Mouse (Mus musculus) intestine, embryonic 14.5 days (tissue): ENCODE data around the gene Nup93. TPM values are rescaled to one million over a fixed set of nuclear protein-coding genes. Genes with fewer than 3 reads are reported as not detected.

Source experiments
- ATAC-seq: fragments of 200-750 bp; cut with Nextera tagmentation; replicated peaks from 2 replicates; pipeline ENCODE4 v1.8.0; 2017; ENCODE audit warnings: low read depth, moderate number of reproducible peaks, moderate TSS enrichment, moderate library complexity; ENCODE audit not compliant: low FRiP score, low TSS enrichment
- DNase-seq: peaks from one replicate; pipeline ENCODE4 v3.0.0-alpha.2; 2018; ENCODE audit warnings: low spot score
- H3K27ac ChIP-seq: fragments of 300-500 bp; sonication (generic); 2 replicates; pipeline ENCODE4 v1.5.1; 2014; ENCODE audit warnings: low read depth, mild to moderate bottlenecking, control low read depth
- H3K27me3 ChIP-seq: fragments of 300-500 bp; sonication (generic); replicated peaks from 2 replicates; pipeline ENCODE4 v1.6.1; 2014; ENCODE audit warnings: low read length, control low read depth; ENCODE audit not compliant: control insufficient read depth, insufficient read depth
- H3K36me3 ChIP-seq: fragments of 300-500 bp; sonication (generic); 2 replicates; pipeline ENCODE4 v1.6.1; 2014; ENCODE audit warnings: low read length, control low read depth; ENCODE audit not compliant: control insufficient read depth, insufficient read depth
- H3K4me1 ChIP-seq: fragments of 300-500 bp; sonication (generic); replicated peaks from 2 replicates; pipeline ENCODE4 v1.6.1; 2014; ENCODE audit warnings: low read length, control low read depth, mixed read lengths; ENCODE audit not compliant: control insufficient read depth, insufficient read depth
- H3K4me2 ChIP-seq: fragments of 300-500 bp; sonication (generic); 2 replicates; pipeline ENCODE4 v1.6.1; 2014; ENCODE audit warnings: low read length
- H3K4me3 ChIP-seq: fragments of 300-500 bp; sonication (generic); 2 replicates; pipeline ENCODE4 v1.5.1; 2014; ENCODE audit warnings: low read depth, low read length, control low read depth, mixed read lengths
- H3K9ac ChIP-seq: fragments of 300-500 bp; sonication (generic); 2 replicates; pipeline ENCODE4 v1.6.1; 2014; ENCODE audit warnings: mild to moderate bottlenecking, low read length
- H3K9me3 ChIP-seq: fragments of 300-500 bp; sonication (generic); 2 replicates; pipeline ENCODE4 v1.6.1; 2016; ENCODE audit warnings: low read length, control low read depth; ENCODE audit not compliant: control insufficient read depth
- WGBS: fragments of 180-500 bp; shearing (Covaris S2); extraction: QIAGEN DNeasy Blood & Tissue Kit; methylation state at CpG from one replicate; pipeline ENCODE4 v1.1.7; 2014; 5-methylcytosine and 5-hydroxymethylcytosine counted together
- polyA plus RNA-seq: library from polyadenylated mRNA; unstranded; fragments of >200 nt; fragmentation: Nextera tagmentation; extraction: Ambion mirVana; gene quantifications from 2 replicates; pipeline ENCODE4 v1.2.1, GENCODE M21; 2014

Gene Nup93
- polyA plus RNA-seq, 1 experiment from 2014 or later: 90.0 TPM

DNA sequence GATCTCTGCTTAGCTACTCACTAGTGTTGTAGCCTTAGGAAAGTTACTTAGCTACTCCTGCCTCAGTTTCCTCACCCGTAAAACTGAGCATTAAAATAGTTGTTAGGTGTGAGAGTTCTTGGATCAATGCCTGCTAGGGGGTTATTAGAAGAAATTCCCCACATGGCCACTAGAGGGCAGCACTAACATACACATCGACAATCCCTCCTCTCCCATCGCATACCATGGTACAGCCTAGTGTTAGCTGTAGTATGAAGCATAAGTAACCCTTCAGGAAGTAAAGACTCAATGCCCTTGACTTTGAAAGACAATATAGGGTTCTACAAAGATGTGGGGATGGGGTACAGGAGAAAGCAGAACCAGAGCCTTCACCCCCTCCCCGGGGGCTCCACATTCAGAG is 116.4 kb downstream of the Nup93 start:
- no peak overlapping the region for H3K4me3 ChIP-seq
- H3K4me2 ChIP-seq: no peak overlapping the region
- 30% methylated on average over 4 of the region's 4 CpGs for WGBS
- DNase-seq (peak; percentile 82), ATAC-seq (peak; percentile 53; the same call in 1 of the 2 replicates)
- no peaks in the 10 kb centered on the region for H3K9me3 ChIP-seq
- no peak overlapping the region for H3K27ac ChIP-seq
- H3K4me1 ChIP-seq: no peaks in the 10 kb centered on the region
- H3K36me3 ChIP-seq: no peaks in the 10 kb centered on the region
- H3K27me3 ChIP-seq: no peaks in the 10 kb centered on the region
- H3K9ac ChIP-seq: no peak overlapping the region

DNA sequence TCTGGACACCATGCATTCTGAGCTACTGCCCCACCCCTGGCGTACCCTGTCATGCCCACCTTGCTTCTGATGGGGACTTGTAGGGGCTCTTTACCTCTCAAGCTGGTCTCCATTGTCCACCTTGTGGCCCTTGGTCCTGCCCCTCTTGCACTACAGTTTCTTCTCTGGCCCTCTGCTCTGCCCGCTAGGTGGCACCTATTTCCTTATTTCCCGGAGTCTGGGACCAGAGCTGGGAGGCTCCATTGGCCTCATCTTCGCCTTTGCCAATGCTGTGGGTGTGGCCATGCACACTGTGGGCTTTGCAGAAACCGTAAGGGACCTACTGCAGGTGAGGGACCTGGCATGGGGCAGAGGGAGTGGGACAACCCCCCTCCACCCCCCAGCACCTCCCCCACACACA is 119.0 kb downstream of the Nup93 start:
- no peak overlapping the region for H3K4me3 ChIP-seq
- ATAC-seq (no peak), DNase-seq (no peak)
- no peak overlapping the region for H3K27ac ChIP-seq
- H3K9me3 ChIP-seq: no peaks in the 10 kb centered on the region
- H3K4me1 ChIP-seq: no peaks in the 10 kb centered on the region
- no peaks in the 10 kb centered on the region for H3K27me3 ChIP-seq
- H3K9ac ChIP-seq: no peak overlapping the region
- H3K36me3 ChIP-seq: no peaks in the 10 kb centered on the region
- 65% methylated on average over 5 of the region's 5 CpGs for WGBS
- no peak overlapping the region for H3K4me2 ChIP-seq

DNA sequence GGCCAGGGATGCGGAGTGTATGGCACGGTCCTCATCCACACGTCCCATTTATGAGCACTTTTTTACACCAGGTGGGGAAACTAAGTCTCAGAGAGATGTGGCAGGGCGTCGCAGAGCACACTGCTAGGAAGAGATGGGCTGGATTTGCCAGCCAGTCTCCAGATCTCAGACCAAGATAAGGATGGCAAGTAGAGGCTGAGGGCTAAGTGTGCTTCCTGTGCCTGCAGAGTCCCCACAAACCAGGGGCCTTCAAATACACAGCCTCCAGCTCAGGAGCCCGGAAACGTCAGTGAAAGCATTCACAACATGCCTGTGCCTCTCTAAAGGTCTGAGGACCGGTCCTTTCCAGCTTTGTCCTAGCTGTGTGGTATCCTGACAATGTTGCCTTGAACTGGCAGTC is 123.2 kb downstream of the Nup93 start:
- Histone ChIP-seq H3K4me1 (no peaks in the 10 kb centered on the region), H3K9ac (no peak overlapping the region), H3K9me3 (no peaks in the 10 kb centered on the region), H3K36me3 (no peaks in the 10 kb centered on the region), H3K4me2 (no peak overlapping the region), H3K27ac (no peak overlapping the region), H3K4me3 (no peak overlapping the region), H3K27me3 (no peaks in the 10 kb centered on the region)
- DNase-seq (no peak), ATAC-seq (no peak)
- 80% methylated on average over 8 of the region's 8 CpGs for WGBS

DNA sequence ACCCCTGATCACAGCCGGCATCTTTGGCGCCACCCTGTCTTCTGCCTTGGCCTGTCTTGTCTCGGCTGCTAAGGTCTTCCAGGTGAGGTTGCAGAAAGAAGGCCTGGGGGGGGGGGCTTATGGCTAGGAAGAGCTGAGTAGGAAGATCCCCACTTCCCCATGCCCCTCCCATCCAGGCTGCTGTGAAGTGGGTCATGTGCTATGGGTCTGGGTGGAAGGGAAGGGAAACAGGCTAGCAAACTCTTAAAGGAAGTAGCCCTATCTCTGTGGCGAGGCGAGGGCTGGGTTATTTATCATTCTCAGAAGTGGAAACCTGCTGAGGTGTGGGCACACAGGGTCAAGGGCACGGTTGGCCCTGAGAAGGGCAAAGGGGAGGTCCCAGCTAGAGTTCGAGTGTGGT is 126.4 kb downstream of the Nup93 start:
- no peak for DNase-seq
- 73% methylated on average over 7 of the region's 7 CpGs for WGBS
- Histone ChIP-seq H3K9ac (no peak overlapping the region), H3K36me3 (no peaks in the 10 kb centered on the region), H3K27me3 (no peaks in the 10 kb centered on the region), H3K4me2 (no peak overlapping the region), H3K4me3 (no peak overlapping the region), H3K27ac (no peak overlapping the region), H3K4me1 (no peaks in the 10 kb centered on the region), H3K9me3 (no peaks in the 10 kb centered on the region)
- no peak for ATAC-seq

- Histone ChIP-seq H3K9ac (no peak overlapping the region), H3K4me2 (no peak overlapping the region), H3K9me3 (no peaks in the 10 kb centered on the region), H3K4me3 (no peak overlapping the region), H3K4me1 (no peaks in the 10 kb centered on the region), H3K27me3 (no peaks in the 10 kb centered on the region), H3K27ac (no peak overlapping the region), H3K36me3 (no peaks in the 10 kb centered on the region)
- no peak for ATAC-seq
- no peak for DNase-seq
- WGBS: 93% methylated on average over 10 of the region's 10 CpGs
Measured at GRCm38 (mm10) chr8:94342691-94343090, 128.3 kb downstream of the Nup93 start.

DNA sequence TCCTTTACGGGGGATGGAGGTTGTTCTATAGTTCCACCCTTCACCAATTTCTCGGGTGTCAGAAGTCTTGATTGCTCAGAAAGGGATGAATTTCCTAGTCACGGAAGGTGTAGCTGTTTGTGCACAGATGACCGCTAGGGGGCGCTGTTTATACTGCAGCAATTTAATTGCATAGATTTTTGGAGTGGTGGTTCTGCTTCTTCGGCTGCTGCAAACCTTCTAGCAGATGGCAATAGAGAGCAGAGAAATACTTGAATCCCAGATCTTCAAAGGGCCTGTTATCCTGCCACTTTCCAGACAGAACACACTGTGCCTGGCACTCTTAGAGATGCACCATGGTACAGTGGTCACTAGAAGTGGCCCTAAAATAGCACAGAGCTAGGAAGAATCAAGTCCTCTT is 128.9 kb downstream of the Nup93 start:
- Histone ChIP-seq H3K9me3 (no peaks in the 10 kb centered on the region), H3K9ac (no peak overlapping the region), H3K27me3 (no peaks in the 10 kb centered on the region), H3K4me3 (no peak overlapping the region), H3K4me2 (no peak overlapping the region), H3K36me3 (no peaks in the 10 kb centered on the region), H3K27ac (no peak overlapping the region), H3K4me1 (no peaks in the 10 kb centered on the region)
- ATAC-seq: no peak
- peak; percentile 86 for DNase-seq
- WGBS: 16% methylated on average over 6 of the region's 6 CpGs

DNA sequence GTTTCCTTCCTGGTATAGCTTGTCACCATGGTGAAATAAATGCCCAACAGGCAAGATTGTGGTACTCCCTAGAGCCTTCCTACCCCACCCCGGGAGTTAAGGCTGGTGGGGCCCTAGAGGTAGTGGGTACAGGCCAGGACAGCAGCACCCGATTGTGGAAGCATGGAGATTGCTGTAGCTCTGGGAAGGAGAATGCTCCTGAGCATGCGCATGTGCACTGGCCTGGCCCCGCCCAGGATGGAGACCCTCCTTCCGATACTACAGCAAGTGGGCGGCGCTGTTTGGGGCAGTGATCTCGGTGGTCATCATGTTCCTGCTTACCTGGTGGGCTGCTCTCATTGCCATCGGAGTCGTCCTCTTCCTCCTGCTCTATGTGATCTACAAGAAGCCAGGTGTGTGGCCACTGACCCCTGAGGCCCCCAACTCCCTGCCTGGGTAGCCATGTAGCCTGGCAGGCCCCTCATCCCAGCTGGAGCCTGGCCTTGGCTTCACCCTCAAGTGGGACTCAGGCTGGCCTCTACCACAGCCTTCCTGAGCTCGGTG is 129.5 kb downstream of the Nup93 start:
- Histone ChIP-seq H3K36me3 (no peaks in the 10 kb centered on the region), H3K27me3 (no peaks in the 10 kb centered on the region), H3K4me1 (no peaks in the 10 kb centered on the region), H3K9ac (no peak overlapping the region), H3K9me3 (no peaks in the 10 kb centered on the region), H3K4me3 (no peak overlapping the region), H3K27ac (no peak overlapping the region), H3K4me2 (no peak overlapping the region)
- WGBS: 80% methylated on average over 11 of the region's 11 CpGs
- no peak for DNase-seq
- no peak for ATAC-seq

- Histone ChIP-seq H3K9me3 (no peaks in the 10 kb centered on the region), H3K27ac (no peak overlapping the region), H3K9ac (no peak overlapping the region), H3K27me3 (no peaks in the 10 kb centered on the region), H3K4me3 (no peak overlapping the region), H3K4me2 (no peak overlapping the region), H3K4me1 (no peaks in the 10 kb centered on the region), H3K36me3 (no peaks in the 10 kb centered on the region)
- DNase-seq (no peak), ATAC-seq (no peak)
- WGBS: 85% methylated on average over 4 of the region's 4 CpGs
Measured at GRCm38 (mm10) chr8:94345657-94346056, 131.3 kb downstream of the Nup93 start.

DNA sequence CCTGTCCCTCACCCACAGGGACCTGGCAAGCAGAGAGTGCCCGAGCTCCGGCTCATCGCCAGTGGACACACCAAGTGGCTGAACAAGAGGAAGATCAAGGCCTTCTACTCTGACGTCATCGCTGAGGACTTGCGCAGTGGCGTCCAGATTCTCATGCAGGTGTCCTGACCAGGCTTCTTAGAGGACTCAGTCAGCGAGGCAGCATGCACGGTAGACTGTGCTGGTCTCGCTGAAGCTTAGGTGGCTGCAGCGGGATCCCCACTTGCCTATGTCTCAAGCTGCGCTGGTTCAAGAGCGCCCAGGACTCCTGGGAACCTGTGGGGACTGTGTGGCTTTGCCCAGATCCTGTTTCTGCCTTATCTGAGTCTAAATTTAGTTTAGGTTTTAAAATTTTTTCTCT is 131.9 kb downstream of the Nup93 start:
- DNase-seq (no peak), ATAC-seq (no peak)
- Histone ChIP-seq H3K36me3 (no peaks in the 10 kb centered on the region), H3K4me3 (no peak overlapping the region), H3K27ac (no peak overlapping the region), H3K4me2 (no peak overlapping the region), H3K9ac (no peak overlapping the region), H3K27me3 (no peaks in the 10 kb centered on the region), H3K9me3 (no peaks in the 10 kb centered on the region), H3K4me1 (no peaks in the 10 kb centered on the region)
- WGBS: 87% methylated on average over 13 of the region's 13 CpGs
